Mouse (Mus musculus) skeletal muscle tissue, adult 2 months (tissue): ENCODE measurements around the gene Gm20388.

Experiments used
- DNase-seq: peaks from one replicate; pipeline ENCODE4 v3.0.0-alpha.2; 2012; ENCODE audit warnings: low read depth, low spot score

Gm20388 gene

DNA sequence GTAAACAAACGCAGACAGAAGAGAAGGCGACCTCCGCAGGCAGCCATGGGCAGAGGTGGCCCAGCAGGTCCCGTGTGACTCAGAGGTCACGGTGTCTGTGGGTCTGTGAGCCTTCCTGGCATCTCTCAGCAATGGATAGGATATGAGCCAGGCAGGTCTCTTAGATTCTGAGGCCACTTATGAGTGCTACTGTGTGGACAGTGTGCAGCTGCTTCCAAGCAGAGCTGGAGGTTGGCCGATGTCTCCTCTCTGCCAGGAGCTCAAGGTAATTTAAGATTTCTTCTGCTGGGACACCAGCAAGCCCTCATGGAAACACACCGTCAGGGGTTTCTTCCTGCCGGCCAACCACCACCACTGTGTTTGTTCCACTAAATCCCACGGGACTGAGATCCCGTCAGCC is 4397.1 kb downstream of the Gm20388 start:
- peak; percentile 76 for DNase-seq

GRCm38 (mm10) chr8:124310509-124310908 is 4399.9 kb downstream of the Gm20388 start:
- DNase-seq = no peak

GRCm38 (mm10) chr8:124311111-124311510 is 4400.5 kb downstream of the Gm20388 start:
- DNase-seq = no peak

DNA sequence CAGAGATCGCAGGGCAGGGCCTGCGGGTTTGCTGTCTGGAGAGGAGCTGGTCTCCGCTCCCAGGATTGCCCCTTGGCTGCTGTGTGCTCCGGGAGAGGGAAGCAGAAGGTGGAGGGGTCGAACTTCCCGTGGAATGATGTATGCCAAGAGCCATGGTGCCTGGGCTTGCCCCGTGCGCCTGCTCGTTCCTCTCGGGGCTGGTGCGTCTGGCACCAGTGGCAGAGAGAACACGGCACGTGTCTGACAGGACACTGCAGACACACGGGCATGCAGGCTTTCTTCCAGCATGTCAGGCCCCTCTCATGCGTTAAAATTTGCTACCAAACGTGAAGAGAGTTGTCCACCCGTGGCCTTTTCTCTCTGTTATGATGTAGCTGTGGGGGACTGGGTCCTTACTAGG is 4401.1 kb downstream of the Gm20388 start:
- DNase-seq = no peak

- DNase-seq = no peak
These were observed 4401.6 kb downstream of the Gm20388 start for GRCm38 (mm10) chr8:124312228-124312627.

GRCm38 (mm10) chr8:124314803-124315202 is 4404.2 kb downstream of the Gm20388 start:
- no peak for DNase-seq

DNA sequence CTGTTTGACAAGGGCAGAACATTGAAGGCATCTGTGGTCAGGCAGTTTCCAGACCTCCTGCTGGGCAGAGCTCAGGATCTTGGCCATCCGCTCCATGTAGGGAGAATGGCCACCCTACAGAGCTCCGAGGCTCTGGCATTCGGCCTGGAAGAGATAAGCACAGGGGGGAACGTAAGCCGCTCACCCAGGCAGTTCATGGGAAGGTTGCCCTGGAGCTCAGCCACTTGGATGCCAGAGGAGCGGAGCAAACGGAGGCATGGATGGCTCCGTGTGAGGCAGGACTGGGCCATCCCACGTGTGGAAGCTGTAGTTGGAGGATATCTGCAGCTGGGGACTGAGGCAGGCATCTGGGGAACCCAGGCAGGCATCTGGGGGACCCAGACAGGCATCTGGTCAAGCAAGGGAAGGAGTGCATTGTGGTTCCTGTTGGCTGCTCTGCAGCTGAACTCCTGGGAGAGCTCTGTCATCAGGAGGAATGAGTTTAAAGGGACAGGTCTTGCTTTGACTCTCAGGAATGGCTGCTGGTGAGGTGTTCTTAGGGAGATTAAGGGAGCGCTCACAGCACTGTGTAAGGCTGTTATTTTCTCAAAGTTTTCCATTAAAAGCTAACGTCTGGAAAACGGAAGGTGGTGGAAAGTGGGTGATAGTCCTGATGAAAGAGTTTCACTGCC is 4406.0 kb downstream of the Gm20388 start:
- peak; percentile 65 for DNase-seq

- DNase-seq = no peak
These were observed 4406.6 kb downstream of the Gm20388 start for GRCm38 (mm10) chr8:124317191-124317682.

DNA sequence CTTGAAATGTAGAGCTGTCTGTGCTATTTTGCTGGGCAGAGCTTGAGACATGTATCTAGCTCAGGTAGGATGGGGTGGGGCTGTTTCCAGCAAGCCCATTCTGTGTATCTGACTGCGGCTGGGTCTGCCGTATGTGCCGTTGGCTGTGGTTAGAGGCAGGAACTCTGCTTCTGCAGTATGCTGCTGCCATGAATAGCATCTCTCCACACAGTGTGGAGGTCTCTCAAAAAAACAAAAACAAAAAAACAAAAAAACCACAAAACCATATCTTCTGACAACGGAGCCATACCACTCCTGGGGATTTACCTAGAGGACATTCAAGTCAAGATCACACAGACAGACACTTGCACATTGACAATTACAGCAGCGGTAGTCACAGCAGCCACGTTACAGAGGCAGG is 4407.2 kb downstream of the Gm20388 start:
- no peak for DNase-seq

DNA sequence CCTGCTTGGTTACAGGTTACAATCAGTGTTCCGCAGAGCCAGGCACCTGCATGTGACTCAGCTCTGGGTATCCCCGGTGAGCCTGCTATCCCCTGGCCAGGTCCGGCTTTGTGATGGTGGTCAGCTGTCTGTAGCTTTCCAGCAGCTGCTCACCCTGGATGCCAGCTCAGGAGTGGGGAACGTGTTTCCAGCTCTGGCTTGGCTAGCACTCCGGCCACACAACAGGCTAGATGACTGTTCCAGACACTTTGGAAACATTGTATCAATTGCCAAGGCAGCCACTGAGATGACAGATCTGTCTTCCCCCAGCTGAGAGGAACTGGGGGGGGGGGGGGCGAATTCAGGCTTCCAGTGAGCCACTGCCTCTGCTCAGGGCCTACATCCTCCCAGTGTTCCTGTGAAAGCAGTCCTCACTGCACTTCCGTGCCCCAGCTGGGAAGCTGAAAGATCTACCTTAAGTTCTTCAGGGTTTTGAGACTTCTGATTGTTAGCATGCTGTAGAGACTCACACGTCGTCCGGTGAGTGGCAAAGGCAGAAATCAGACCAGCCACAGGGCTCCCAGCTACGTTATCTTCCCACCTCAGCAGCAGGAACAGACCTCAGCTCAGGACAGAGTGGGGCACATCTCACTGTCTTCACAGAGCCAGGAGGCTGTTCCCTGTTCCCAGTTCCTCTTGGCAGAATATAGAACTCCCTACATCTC is 4408.1 kb downstream of the Gm20388 start:
- DNase-seq = peak; percentile 68

GRCm38 (mm10) chr8:124319316-124319652 is 4408.6 kb downstream of the Gm20388 start:
- DNase-seq = no peak

DNA sequence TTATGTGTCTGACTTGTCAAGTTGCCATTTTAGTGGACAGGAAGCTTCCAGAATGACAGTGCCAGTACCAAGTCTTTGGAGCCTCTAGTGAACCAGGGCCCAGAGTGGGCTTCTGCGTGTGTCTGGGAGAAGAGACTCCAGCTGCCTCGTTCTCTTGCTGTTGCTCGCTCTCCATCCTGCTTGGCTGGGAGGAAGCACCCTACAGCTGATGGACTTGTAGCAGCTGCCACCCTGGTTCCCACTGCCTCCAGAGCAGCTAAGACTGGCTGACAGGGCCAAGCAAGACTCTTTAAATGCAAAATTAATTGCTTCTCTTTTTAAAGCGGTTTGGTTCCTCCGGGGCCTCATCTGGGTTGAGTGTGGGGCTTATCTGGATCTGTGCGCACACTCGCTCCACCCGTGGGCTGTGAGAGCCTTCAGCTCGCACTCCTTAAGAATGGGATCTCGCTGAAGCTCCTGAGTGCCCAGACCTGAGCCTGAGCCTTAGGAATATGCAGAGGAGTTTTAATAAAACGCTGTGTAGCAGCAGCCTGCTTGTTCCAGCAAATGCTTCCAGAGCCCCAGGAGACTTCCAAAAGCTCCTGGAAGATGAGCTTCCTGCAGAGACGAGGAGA is 4410.7 kb downstream of the Gm20388 start:
- no peak for DNase-seq

DNA sequence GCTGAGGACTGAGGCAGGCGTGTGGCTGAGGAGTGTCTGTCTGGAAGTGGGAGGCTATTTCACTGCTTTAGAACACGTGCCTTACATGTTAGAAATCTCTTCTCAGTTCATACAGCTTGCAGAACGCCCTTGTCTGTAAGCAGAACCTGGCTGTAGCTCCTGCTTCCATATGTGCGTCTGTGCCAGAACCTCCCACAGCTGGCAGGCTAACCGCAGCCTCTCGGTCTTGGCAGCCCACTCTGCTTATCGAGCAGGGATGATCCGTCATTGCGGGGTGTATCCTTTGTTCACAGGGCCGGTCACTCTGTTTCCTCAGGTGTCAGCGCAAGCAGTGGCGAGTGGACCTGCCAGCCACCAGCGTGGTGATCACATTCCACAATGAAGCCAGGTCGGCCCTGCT is 4412.7 kb downstream of the Gm20388 start:
- DNase-seq = no peak

DNA sequence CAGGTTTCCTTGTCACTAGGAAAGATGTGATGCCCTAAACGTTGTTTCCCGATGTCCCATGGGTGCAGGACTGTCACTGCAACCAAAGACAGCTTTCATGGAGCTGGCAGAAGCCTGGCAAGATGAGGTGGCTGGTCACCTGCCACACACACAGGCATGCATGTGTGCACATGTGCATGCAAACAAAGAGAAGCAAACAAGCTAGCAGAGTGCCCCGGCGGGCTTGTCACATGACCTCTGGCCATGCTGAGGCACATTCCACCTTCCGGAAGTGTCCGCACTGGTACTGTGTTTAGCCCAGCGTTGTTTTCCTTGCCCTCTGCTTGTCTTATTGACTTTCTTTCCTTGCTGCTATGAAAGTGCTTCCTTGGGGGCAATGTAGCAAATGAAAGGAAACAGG is 4417.6 kb downstream of the Gm20388 start:
- no peak for DNase-seq

- no peak for DNase-seq
These were observed 4419.0 kb downstream of the Gm20388 start for GRCm38 (mm10) chr8:124329690-124330089.

GRCm38 (mm10) chr8:124330433-124330832 is 4419.8 kb downstream of the Gm20388 start:
- DNase-seq = no peak

- no peak for DNase-seq
These were observed 4420.5 kb downstream of the Gm20388 start for GRCm38 (mm10) chr8:124331094-124331493.

DNA sequence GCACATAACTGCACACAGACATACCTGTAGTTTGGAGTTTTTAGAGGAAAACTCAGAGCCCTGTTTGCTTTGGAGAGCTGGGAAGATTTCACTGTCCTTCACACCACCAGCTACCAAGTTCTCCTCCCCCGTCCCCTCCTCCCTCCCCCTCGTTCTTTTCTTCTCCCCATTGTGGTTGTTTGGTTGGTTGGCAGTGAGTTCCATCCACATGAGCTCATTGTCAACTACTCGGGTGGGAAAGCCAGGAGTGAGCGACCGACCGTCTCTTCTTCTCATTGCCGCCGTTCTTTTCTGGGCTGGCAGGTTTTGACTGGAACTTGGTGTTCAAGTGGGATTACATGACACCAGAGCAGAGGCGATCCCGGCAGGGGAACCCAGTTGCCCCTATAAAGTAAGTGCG is 4421.1 kb downstream of the Gm20388 start:
- DNase-seq = no peak

- no peak for DNase-seq
These were observed 4425.7 kb downstream of the Gm20388 start for GRCm38 (mm10) chr8:124336302-124336701.

GRCm38 (mm10) chr8:124339742-124340141 is 4429.1 kb downstream of the Gm20388 start:
- no peak for DNase-seq

- no peak for DNase-seq
These were observed 4429.9 kb downstream of the Gm20388 start for GRCm38 (mm10) chr8:124340360-124341068.

GRCm38 (mm10) chr8:124343151-124343550 is 4432.5 kb downstream of the Gm20388 start:
- DNase-seq = no peak
